Mouse (Mus musculus) regulatory T cell (primary cell): ENCODE measurements at regions not wholly inside any gene's neighbourhood (a gene's known extent, or its start where the extent isn't known, plus 50 kb on each side); places are given as distances from the start of the nearest gene placed in this dataset.
"Not testable (repeated sequence)": the region's sequence is repeated elsewhere in the genome, so short reads cannot be mapped to it uniquely, and the experiment has no call there.

Experiments used
- in situ Hi-C: fragments of 300-600 bp; cut with MboI, MseI; formaldehyde crosslinking; loops from one replicate; pipeline ENCODE4 v1.15.1; 2025; ENCODE audit warnings: high pct_unique_total_duplicates

GRCm38 (mm10) chr19:27128501-27128900 is 87.8 kb upstream of the Vldlr start:
- in situ Hi-C loops, result not testable (repeated sequence)

DNA sequence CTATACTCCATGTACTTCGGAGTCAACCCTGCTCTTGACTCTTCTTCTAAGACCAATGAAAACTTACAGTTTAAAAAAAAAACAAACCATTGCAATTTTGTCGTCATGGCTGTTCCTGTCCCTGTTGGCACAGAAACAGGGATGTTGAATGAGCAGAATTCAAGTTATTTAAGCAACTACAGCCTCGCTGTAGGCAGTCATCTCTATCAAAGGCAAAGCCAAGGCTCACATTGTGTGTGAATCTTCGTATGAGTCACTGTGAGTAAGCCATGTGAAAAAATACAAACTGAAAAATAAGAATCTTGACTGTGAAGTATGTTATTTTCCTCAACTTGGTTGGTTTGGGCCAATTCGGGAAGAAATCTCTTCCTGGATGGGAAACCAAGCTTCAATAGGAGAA is 81.9 kb upstream of the Vldlr start:
- in situ Hi-C loops, result no loop called here

- in situ Hi-C loops, result no loop called here
These were observed 75.4 kb upstream of the Vldlr start for GRCm38 (mm10) chr19:27140892-27141291.

DNA sequence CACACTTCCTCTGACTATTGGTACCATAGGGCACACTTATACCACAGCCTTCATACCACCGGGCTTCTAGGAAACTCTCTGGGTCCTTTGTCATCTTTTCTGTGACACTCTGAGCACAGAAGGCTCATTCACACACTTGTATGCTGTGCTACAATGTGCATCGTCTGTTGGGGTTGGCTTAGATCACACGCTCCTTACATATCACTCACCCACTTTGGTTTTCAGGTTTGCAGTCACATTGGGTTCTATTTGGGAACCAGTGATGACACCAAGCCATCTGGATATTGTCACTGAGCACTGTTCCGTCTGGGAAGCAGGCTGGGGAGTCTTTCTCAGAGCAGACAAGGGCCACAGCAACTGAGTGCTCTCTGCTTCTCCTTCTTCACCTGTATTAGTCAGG is 74.1 kb upstream of the Vldlr start:
- in situ Hi-C loops, result no loop called here

- in situ Hi-C loops, result no loop called here
These were observed 68.9 kb upstream of the Vldlr start for GRCm38 (mm10) chr19:27147404-27147803.

DNA sequence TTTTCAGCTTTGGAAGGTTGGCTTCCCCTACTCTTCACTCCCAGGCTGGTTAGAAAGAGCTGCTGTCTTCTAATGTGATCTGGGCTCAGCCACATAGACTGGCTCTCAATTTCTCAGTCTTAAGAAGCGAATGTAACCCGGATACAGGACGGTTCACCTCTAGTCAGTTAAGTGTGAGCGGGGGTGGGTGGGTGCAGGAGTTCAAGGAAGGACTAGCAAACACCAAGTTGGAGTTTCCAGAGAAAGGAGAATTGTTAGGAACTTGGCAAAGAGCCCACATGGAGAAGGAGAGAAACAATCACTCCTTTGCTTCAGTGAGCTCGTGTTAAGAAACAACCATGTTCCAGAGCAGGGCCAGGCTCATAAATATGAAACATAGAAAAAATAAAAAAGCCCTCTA is 68.0 kb upstream of the Vldlr start:
- in situ Hi-C loops, result no loop called here

DNA sequence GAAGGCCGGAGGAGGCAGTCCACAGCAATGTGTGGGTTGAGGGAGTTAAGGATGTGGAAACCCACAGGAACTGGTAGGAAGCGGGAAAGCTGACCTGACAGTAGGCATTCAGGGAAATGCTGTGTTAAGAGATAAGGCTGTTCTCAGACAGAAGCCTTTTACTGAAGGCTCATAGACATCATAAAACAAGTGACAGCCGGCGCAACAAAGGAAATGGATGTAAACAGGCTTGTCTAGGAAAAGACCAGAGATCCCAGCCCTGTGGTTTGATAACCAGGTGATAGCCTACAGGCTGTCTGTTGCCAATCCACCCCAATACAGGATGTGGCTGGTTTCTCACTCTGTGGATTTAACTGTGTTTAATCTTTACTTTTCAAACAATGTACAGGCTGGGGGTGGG is 66.7 kb upstream of the Vldlr start:
- in situ Hi-C loops, result no loop called here

- in situ Hi-C loops, result no loop called here
These were observed 54.4 kb upstream of the Vldlr start for GRCm38 (mm10) chr19:27161933-27162332.
